Mouse (Mus musculus) forebrain, embryonic 11.5 days (tissue): Measurements from ENCODE around the gene Rpl36a. TPM values are rescaled to one million over a fixed set of nuclear protein-coding genes. Genes with fewer than 3 reads are reported as not detected.
A peak's percentile ranks its signal among the peaks of the same experiment; 100 is the strongest.

ENCODE experiments used
- ATAC-seq: fragments of 200-750 bp; cut with Nextera tagmentation; replicated peaks from 2 replicates; pipeline ENCODE4 v1.8.0; 2017; ENCODE audit warnings: moderate TSS enrichment; ENCODE audit not compliant: low FRiP score
- DNase-seq: peaks from one replicate; pipeline ENCODE4 v3.0.0-alpha.2; 2017; ENCODE audit warnings: low spot score
- H3K27ac ChIP-seq: fragments of 300-500 bp; sonication (generic); 2 replicates; pipeline ENCODE4 v1.5.1; 2014; ENCODE audit warnings: low read depth, low read length
- H3K27me3 ChIP-seq: fragments of 300-500 bp; sonication (generic); 2 replicates; pipeline ENCODE4 v1.6.1; 2014; ENCODE audit warnings: mild to moderate bottlenecking, low read length, mixed read lengths; ENCODE audit not compliant: control insufficient read depth, insufficient read depth
- H3K36me3 ChIP-seq: fragments of 300-500 bp; sonication (generic); 2 replicates; pipeline ENCODE4 v1.6.1; 2014; ENCODE audit warnings: mild to moderate bottlenecking, low read length, moderate library complexity, mixed read lengths; ENCODE audit not compliant: control insufficient read depth, insufficient read depth
- H3K4me1 ChIP-seq: fragments of 300-500 bp; sonication (generic); replicated peaks from 2 replicates; pipeline ENCODE4 v1.6.1; 2014; ENCODE audit warnings: low read length, mixed read lengths; ENCODE audit not compliant: control insufficient read depth, insufficient read depth
- H3K4me2 ChIP-seq: fragments of 300-500 bp; sonication (generic); 2 replicates; pipeline ENCODE4 v1.6.1; 2014; ENCODE audit warnings: low read depth, mild to moderate bottlenecking, low read length, moderate library complexity, mixed read lengths; ENCODE audit not compliant: severe bottlenecking
- H3K4me3 ChIP-seq: fragments of 300-500 bp; sonication (generic); 2 replicates; pipeline ENCODE4 v1.5.1; 2014; ENCODE audit warnings: low read depth, low read length
- H3K9ac ChIP-seq: fragments of 300-500 bp; sonication (generic); 2 replicates; pipeline ENCODE4 v1.6.1; 2014; ENCODE audit warnings: low read length
- H3K9me3 ChIP-seq: fragments of 300-500 bp; sonication (generic); 2 replicates; pipeline ENCODE4 v1.6.1; 2016; ENCODE audit warnings: low read length, mixed read lengths; ENCODE audit not compliant: control insufficient read depth
- WGBS: fragments of 180-500 bp; shearing (Covaris S2); extraction: QIAGEN DNeasy Blood & Tissue Kit; methylation state at CpG from one replicate; pipeline ENCODE4 v1.1.7; 2014; 5-methylcytosine and 5-hydroxymethylcytosine counted together
- polyA plus RNA-seq: library from polyadenylated mRNA; unstranded; fragments of >200 nt; fragmentation: Nextera tagmentation; extraction: Ambion mirVana; gene quantifications from 2 replicates; pipeline ENCODE4 v1.2.1, GENCODE M21; 2014

Rpl36a gene
- polyA plus RNA-seq, 1 experiment from 2014 or later, result 342 TPM

DNA sequence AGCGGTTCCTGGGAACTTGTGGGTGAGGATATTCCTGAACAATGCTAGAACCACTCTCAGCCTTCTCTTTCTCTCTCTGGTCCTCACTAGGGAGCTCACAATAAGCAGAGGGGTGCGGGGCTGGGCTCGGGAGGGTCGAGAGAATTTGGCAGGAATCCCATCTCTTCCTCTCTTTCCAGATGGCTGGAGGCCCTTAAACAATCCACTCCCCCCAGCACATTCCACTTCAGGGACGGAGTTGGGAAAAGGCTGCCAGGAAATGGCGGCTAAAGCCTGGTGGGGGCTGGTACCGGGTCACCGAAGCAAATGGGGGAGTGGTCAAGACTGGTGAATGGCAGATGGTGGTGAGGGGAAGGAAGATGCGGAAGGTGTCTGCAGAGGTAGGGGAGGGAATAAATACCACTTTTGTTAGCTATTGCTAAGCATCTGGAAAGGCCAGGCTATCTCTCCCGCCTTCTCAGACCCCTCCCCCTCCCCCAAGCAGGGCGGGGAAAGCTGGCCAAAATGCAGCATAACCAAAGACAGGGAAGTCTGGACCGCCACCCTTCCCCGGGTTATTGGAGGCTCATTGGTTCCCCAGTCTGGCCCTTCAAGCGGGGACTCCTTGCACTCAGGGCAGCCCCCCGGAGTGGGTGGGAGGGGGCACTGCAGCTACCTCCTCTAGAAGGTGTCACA is 27.0 kb downstream of the Rpl36a start:
- 17% methylated on average over 14 of the region's 15 CpGs for WGBS
- peak overlapping the region; percentile 30 for H3K4me2 ChIP-seq
- no peaks in the 10 kb centered on the region for H3K9me3 ChIP-seq
- peak overlapping the region; percentile 20 for H3K4me3 ChIP-seq
- H3K27ac ChIP-seq, result peak overlapping the region; percentile 76
- H3K27me3 ChIP-seq, result no peaks in the 10 kb centered on the region
- ATAC-seq, result peak; percentile 90
- no peaks in the 10 kb centered on the region for H3K36me3 ChIP-seq
- peak overlapping the region; percentile 50 for H3K9ac ChIP-seq
- DNase-seq, result peak; percentile 77
- H3K4me1 ChIP-seq, result no peaks in the 10 kb centered on the region

DNA sequence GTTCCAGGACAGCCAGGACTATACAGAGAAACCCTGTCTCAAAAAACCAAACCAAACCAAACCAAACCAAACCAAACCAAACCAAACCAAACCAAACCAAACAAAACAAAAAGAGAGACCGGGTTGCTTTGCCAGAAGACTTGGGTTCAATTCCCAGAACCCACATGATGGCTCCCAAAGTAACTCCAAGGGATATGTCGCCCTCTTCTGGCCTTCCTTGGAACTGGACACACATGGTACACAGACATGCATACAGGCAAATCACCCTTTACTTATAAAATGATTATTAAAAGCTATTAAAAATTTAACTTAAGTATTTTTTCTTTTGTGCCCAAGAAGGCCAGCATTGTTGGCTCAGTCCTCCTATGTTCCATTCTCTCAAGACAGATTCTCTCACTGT is 28.9 kb downstream of the Rpl36a start:
- 60% methylated on average over 2 of the region's 2 CpGs for WGBS

DNA sequence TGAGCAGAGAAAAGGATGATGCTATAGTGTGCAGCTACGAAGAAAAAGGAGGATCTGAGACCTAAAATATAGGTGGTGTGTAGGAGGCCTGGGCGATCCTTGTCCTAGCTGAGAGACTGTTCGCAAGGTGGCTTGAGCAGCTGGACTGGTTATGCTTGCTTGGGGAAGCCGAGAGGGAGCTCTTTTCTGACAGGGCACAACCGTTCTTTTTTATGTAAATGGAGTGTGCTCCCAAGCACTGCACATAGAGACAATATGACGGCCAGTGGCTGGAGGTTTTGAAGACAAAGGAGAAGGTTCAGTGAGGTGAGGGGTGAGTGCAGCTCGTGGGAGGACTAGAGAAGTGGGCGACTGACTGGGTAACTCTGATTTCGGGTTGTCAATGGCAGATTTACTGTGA is 34.2 kb downstream of the Rpl36a start:
- ATAC-seq, result peak; percentile 73
- Histone ChIP-seq H3K27me3 (no peaks in the 10 kb centered on the region), H3K36me3 (no peaks in the 10 kb centered on the region), H3K9ac (0 out of 2 replicates have a peak overlapping the region, but pooled peaks have one; percentile 20), H3K4me1 (no peaks in the 10 kb centered on the region), H3K4me3 (no peak overlapping the region), H3K4me2 (0 out of 2 replicates have a peak overlapping the region, but pooled peaks have one; percentile 21), H3K9me3 (no peaks in the 10 kb centered on the region), H3K27ac (peak overlapping the region; percentile 53; the same call in 1 of the 2 replicates)
- WGBS, result 26% methylated on average over 9 of the region's 9 CpGs
- DNase-seq, result no peak

More for the DNA sequence above, 28.9 kb downstream of the Rpl36a start:
- H3K9me3 ChIP-seq, result no peaks in the 10 kb centered on the region
- no peak for ATAC-seq
- H3K27me3 ChIP-seq, result no peaks in the 10 kb centered on the region
- no peaks in the 10 kb centered on the region for H3K4me1 ChIP-seq
- no peak overlapping the region for H3K9ac ChIP-seq
- H3K4me2 ChIP-seq, result no peak overlapping the region
- no peak overlapping the region for H3K27ac ChIP-seq
- H3K4me3 ChIP-seq, result no peak overlapping the region
- no peak for DNase-seq
- H3K36me3 ChIP-seq, result no peaks in the 10 kb centered on the region

DNA sequence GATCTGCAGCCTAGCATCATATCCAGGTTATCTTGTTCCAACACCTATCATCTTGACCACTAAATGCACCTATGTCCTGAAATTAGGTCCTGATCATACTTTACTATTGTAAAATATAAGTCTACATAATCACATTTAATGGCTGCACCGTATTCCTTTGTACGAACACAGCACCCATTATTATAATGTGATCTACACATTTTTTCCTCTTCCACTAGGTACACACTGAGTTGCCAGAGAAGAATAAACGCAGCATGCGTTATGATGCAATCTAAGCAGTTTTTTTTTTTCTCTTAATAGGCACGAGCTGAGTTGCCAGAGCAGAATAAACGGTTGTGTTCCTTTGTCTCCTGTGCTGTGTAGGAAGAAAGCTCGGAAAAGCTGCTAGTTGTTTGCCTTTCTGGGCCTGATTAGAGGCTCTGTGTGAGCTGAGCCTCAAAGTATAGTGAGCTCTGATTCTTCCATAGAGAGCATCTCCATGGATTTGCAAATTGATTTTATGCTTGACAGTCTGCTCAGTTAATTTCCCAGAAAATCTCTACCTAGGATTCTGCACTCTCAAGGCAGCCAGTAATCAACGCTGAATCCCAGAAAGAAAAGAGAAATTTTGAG is 34.9 kb downstream of the Rpl36a start:
- 26% methylated on average over 8 of the region's 8 CpGs for WGBS
- H3K4me3 ChIP-seq, result no peak overlapping the region
- no peaks in the 10 kb centered on the region for H3K4me1 ChIP-seq
- H3K27me3 ChIP-seq, result no peaks in the 10 kb centered on the region
- H3K9ac ChIP-seq, result no peak overlapping the region
- ATAC-seq (peak; percentile 83), DNase-seq (no peak)
- no peak overlapping the region for H3K4me2 ChIP-seq
- no peaks in the 10 kb centered on the region for H3K36me3 ChIP-seq
- H3K27ac ChIP-seq, result peak overlapping the region; percentile 53
- H3K9me3 ChIP-seq, result no peaks in the 10 kb centered on the region

DNA sequence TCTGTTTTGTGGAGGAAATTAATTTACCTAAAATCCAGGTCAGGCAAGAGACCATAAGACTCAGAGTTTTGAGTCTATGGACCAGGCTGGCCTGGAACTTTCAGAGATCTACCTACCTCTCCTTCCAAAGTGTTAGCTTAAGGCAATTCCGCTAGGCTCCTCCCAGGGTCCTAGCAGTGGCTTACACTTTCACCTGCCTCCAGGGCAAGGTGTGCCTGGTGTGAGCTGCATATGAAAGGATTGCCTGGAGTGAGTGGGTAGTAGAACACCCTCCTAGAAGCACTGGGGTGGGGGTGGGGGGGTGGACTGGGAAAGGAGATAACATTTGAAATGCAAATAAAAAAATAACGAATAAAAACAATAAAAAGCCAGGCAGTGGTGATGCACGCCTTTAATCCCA is 36.2 kb downstream of the Rpl36a start:
- no peaks in the 10 kb centered on the region for H3K9me3 ChIP-seq
- H3K27me3 ChIP-seq, result no peaks in the 10 kb centered on the region
- no peaks in the 10 kb centered on the region for H3K4me1 ChIP-seq
- ATAC-seq (no peak), DNase-seq (no peak)
- H3K27ac ChIP-seq, result no peak overlapping the region
- no peak overlapping the region for H3K4me2 ChIP-seq
- WGBS, result 91% methylated on average over 3 of the region's 3 CpGs
- no peak overlapping the region for H3K9ac ChIP-seq
- H3K4me3 ChIP-seq, result no peak overlapping the region
- no peaks in the 10 kb centered on the region for H3K36me3 ChIP-seq

DNA sequence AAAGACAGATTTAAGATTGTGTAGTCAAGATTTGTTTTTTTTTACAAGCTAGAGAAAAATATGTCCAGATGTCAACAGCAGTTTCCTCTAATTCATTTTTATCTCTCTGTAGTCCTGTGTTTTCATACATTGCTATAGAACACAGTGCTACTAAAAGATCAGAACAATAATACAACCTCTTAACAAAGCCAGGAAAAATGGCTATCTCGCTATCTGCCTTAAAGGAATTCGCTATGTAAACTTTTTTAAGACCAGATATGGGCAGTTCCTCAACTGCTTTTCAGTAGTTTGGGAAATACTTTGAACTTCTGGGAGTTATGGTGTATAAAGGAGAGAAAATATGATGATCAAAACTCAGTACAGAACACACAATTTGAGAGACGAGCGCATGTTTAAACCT is 37.9 kb downstream of the Rpl36a start:
- Histone ChIP-seq H3K4me3 (no peak overlapping the region), H3K27ac (no peak overlapping the region), H3K27me3 (no peaks in the 10 kb centered on the region), H3K4me2 (no peak overlapping the region), H3K4me1 (no peaks in the 10 kb centered on the region), H3K36me3 (no peaks in the 10 kb centered on the region), H3K9me3 (no peaks in the 10 kb centered on the region), H3K9ac (no peak overlapping the region)
- no peak for ATAC-seq
- 89% methylated on average over 4 of the region's 4 CpGs for WGBS
- DNase-seq, result no peak

DNA sequence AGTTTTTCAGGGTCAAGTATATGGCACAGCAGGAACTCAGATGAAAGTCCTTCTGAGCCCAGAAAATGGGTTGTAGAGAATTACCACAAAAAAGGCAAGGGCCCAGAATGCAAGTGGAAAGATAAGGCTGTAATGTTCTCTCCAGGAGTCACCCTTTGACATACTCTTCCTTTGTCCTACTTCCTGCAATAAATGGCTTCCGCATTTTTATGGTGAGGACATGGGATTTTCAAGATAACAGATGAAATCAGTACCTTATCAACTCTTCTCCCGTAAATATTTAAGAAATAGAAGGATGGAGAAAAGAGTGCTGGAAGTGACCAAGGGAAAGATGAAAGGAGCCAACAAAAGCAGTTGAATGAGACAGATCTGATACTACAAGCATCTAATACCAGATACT is 42.7 kb downstream of the Rpl36a start:
- Histone ChIP-seq H3K4me2 (no peak overlapping the region), H3K4me3 (no peak overlapping the region), H3K27ac (no peak overlapping the region), H3K36me3 (no peaks in the 10 kb centered on the region), H3K9me3 (no peaks in the 10 kb centered on the region), H3K4me1 (no peaks in the 10 kb centered on the region), H3K27me3 (no peaks in the 10 kb centered on the region), H3K9ac (no peak overlapping the region)
- DNase-seq, result no peak
- WGBS, result 91% methylated on average over 2 of the region's 2 CpGs
- ATAC-seq, result no peak

DNA sequence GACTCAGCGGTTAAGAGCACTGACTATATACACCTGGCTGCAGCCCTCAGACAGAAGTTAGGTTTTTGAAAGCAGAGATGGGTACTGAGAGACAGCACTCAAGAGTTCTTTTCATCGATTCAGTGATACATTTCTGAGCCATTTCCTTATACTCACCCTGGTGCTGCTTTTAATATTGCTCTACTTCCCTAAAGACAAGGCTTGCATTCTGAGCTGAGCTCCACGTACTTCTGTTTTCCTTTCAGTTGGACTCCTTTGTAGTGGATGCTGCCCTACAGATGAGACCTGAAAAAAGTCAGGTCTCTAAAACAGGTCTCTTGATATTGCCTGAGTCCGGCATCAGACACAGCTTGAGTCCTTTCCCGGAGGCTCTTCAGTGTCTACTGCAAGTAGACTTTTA is 47.3 kb downstream of the Rpl36a start:
- DNase-seq, result no peak
- Histone ChIP-seq H3K4me3 (no peak overlapping the region), H3K27ac (no peak overlapping the region), H3K4me2 (no peak overlapping the region), H3K36me3 (no peaks in the 10 kb centered on the region), H3K9ac (no peak overlapping the region), H3K9me3 (no peaks in the 10 kb centered on the region), H3K4me1 (no peaks in the 10 kb centered on the region), H3K27me3 (no peaks in the 10 kb centered on the region)
- 88% methylated on average over 5 of the region's 5 CpGs for WGBS
- ATAC-seq, result no peak

- no peaks in the 10 kb centered on the region for H3K9me3 ChIP-seq
- no peaks in the 10 kb centered on the region for H3K4me1 ChIP-seq
- H3K36me3 ChIP-seq, result no peaks in the 10 kb centered on the region
- H3K27ac ChIP-seq, result no peak overlapping the region
- no peak overlapping the region for H3K4me2 ChIP-seq
- H3K9ac ChIP-seq, result no peak overlapping the region
- no peak overlapping the region for H3K4me3 ChIP-seq
- 61% methylated on average over 3 of the region's 3 CpGs for WGBS
- H3K27me3 ChIP-seq, result no peaks in the 10 kb centered on the region
- no peak for DNase-seq
- no peak for ATAC-seq
These were observed 49.7 kb downstream of the Rpl36a start for GRCm38 (mm10) chrX:134635111-134635510.
